Mouse (Mus musculus) liver, adult 2 months (tissue): ENCODE data around the gene Dpp10.

Experiments used
- CTCF ChIP-seq: fragments of 200-500 bp; IDR thresholded peaks from 2 replicates; pipeline ENCODE4 v1.5.1; 2011; ENCODE audit warnings: low read depth, low read length, control low read depth
- POLR2A ChIP-seq: fragments of 200-500 bp; IDR thresholded peaks from 2 replicates; pipeline ENCODE4 v1.6.1; 2011; ENCODE audit warnings: low read length, control low read depth; ENCODE audit not compliant: insufficient read depth; ENCODE audit errors: extremely low read depth

DNA sequence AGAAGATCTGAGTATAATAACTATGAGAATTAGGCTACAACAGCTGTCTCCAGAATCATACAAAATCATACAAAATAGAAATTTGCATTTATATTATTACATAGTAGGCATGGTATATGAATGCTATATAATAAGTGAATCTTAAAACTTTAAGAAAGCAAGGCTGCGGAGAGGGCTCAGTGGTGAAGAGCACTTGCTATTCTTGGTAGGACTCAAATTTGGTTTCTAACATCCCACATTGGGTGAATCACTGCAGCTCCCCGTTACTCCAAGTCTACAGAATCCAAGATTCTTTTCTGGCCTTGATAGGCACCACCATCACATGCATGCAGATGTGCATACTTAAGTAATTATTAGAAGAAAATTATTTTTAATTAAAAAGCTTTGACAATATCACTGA, 279.8 kb downstream of the Dpp10 start:
- TF ChIP-seq CTCF (no peak), POLR2A (no peak)
